Mouse (Mus musculus) heart, adult 2 months (tissue): ENCODE measurements around the gene Il5. TPM values are rescaled to one million over a fixed set of nuclear protein-coding genes. Genes with fewer than 3 reads are reported as not detected.
A peak's percentile ranks its signal among the peaks of the same experiment; 100 is the strongest.

Experiments
- DNase-seq, 2 experiments: peaks; one replicate each; pipeline ENCODE4 v3.0.0; 2021
- H3K27ac ChIP-seq: fragments of 200-600 bp; 2 replicates; pipeline ENCODE4 v1.8.1; 2022
- H3K27me3 ChIP-seq: fragments of 200-500 bp; 2 replicates; pipeline ENCODE4 v1.6.1; 2012; ENCODE audit warnings: mild to moderate bottlenecking, low read length, inconsistent platforms, mixed read lengths; ENCODE audit not compliant: control insufficient read depth, insufficient read depth
- H3K36me3 ChIP-seq: fragments of 200-500 bp; 2 replicates; pipeline ENCODE4 v1.6.1; 2012; ENCODE audit warnings: low read length, inconsistent platforms; ENCODE audit not compliant: control insufficient read depth, insufficient read depth
- H3K4me1 ChIP-seq: fragments of 200-500 bp; 2 replicates; pipeline ENCODE4 v1.6.1; 2011; ENCODE audit warnings: low read length; ENCODE audit not compliant: control insufficient read depth, insufficient read depth
- H3K4me3 ChIP-seq: fragments of 200-600 bp; 2 replicates; pipeline ENCODE4 v1.8.1; 2022
- H3K79me2 ChIP-seq: fragments of 200-500 bp; replicated peaks from 2 replicates; pipeline ENCODE4 v1.6.1; 2012; ENCODE audit warnings: mild to moderate bottlenecking, inconsistent platforms, low read length, moderate library complexity, mixed read lengths; ENCODE audit not compliant: control insufficient read depth, insufficient read depth
- H3K9ac ChIP-seq: fragments of 200-500 bp; 2 replicates; pipeline ENCODE4 v1.6.1; 2012; ENCODE audit warnings: low read depth, mild to moderate bottlenecking, control low read depth, inconsistent platforms, low read length, mixed read lengths
- CTCF ChIP-seq: fragments of 200-600 bp; IDR thresholded peaks from 2 replicates; pipeline ENCODE4 v1.8.1; 2022; ENCODE audit warnings: antibody characterized with exemption, mild to moderate bottlenecking, moderate library complexity
- EP300 ChIP-seq: fragments of 200-500 bp; IDR thresholded peaks from 2 replicates; pipeline ENCODE4 v1.6.1; 2011; ENCODE audit warnings: low read depth, low read length, control low read depth; ENCODE audit not compliant: insufficient read depth
- POLR2A ChIP-seq: fragments of 200-500 bp; IDR thresholded peaks from 2 replicates; pipeline ENCODE4 v1.6.1; 2011; ENCODE audit warnings: mild to moderate bottlenecking, low read depth, low read length, control low read depth; ENCODE audit not compliant: insufficient read depth
- WGBS: fragments of 180-500 bp; shearing (Covaris S2); methylation state at CpG from one replicate; pipeline ENCODE4 v1.1.7; 2018; 5-methylcytosine and 5-hydroxymethylcytosine counted together
- intact Hi-C: fragments of 180-260 bp; cut with DNase I; formaldehyde crosslinking; loops from one replicate; pipeline ENCODE4 v1.15.1; 2025
- polyA plus RNA-seq: library from polyadenylated mRNA; depleted of rRNA; stranded (reverse); fragments of >200 nt; gene quantifications from 2 replicates; pipeline ENCODE4 v1.2.3, GENCODE M21; 2012
- total RNA-seq, 2 experiments: library from RNA; stranded (reverse); gene quantifications; 2 replicates each; pipeline ENCODE4 v1.2.3; 2021

Gene Il5
- total and polyA plus RNA-seq, 3 experiments: 0.21 TPM; not detected in 2

- WGBS: 67% methylated on average over 12 of the region's 12 CpGs
- Histone ChIP-seq H3K4me3 (peak overlapping the region; percentile 74), H3K4me1 (peaks cover 22% of the 10 kb centered on the region), H3K27ac (peak overlapping the region; percentile 99), H3K79me2 (0 out of 2 replicates have a peak, but pooled peaks cover 1% of the 10 kb centered on the region), H3K9ac (peak overlapping the region; percentile 23), H3K36me3 (peaks cover 7% of the 10 kb centered on the region), H3K27me3 (no peaks in the 10 kb centered on the region)
- intact Hi-C loops: loop anchor here (10.0 kb wide), 1 partner anchor 346 kb away; no protein-coding TSS in a partner anchor
- DNase-seq: no peak
- TF ChIP-seq POLR2A (no peak), CTCF (no peak), EP300 (no peak)
Measured at GRCm38 (mm10) chr11:53769185-53769576, 48.6 kb downstream of the Il5 start.

- intact Hi-C loops: loop anchor here (10.0 kb wide), 1 partner anchor 345 kb away; no protein-coding TSS in a partner anchor
- H3K36me3 ChIP-seq: peaks cover 7% of the 10 kb centered on the region
- DNase-seq: peak; percentile 95 to 98
- H3K9ac ChIP-seq: peak within 1 kb of the TSS; percentile 97
- under 1% methylated on average over 40 of the region's 40 CpGs for WGBS
- 0 out of 2 replicates have a peak, but pooled peaks cover 1% of the 10 kb centered on the region for H3K79me2 ChIP-seq
- H3K27me3 ChIP-seq: no peaks in the 10 kb centered on the region
- peaks cover 20% of the 10 kb centered on the region for H3K4me1 ChIP-seq
- TF ChIP-seq EP300: no peak
- TF ChIP-seq CTCF: no peak
- peak; percentile 98 for TF ChIP-seq POLR2A
- peak within 1 kb of the TSS; percentile 74 for H3K4me3 ChIP-seq
- H3K27ac ChIP-seq: peak within 1 kb of the TSS; percentile 99
Measured at GRCm38 (mm10) chr11:53769760-53770124, 49.1 kb downstream of the Il5 start, which contains the start of gene Irf1. TSS of gene Irf1 (plus strand) at chr11:53770014.

DNA sequence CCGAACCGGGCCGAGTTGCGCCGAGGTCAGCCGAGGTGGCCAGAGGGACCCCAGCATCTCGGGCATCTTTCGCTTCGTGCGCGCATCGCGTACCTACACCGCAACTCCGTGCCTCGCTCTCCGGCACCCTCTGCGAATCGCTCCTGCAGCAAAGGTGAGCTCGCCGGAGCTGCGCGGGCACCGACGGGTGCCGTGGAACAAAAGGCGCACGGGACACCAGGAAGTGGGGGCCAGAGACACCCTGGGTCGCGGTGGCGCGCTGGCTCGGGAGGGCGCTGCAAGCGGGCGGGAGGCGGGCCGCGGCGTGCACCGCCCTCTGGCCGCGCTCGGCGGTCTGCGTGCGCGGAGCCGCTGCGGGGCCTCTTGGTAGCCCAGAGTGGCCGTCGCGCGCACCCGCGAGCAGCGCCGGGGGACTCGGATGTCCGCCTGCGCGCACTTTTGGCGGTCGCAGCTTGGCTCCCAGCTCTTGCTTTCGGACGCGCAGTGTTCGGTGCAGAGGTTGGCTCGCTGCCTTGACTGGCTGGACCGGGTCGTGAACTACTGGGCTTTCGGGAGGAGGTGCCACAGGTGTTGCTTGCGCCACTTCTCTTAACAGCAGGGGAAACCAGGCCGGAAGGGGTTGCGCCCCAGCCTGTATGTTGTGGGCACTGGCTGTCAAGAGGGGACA, 49.7 kb downstream of the Il5 start:
- TF ChIP-seq POLR2A (no peak), EP300 (no peak), CTCF (peak; percentile 41)
- H3K36me3 ChIP-seq: peaks cover 9% of the 10 kb centered on the region
- no peaks in the 10 kb centered on the region for H3K27me3 ChIP-seq
- H3K79me2 ChIP-seq: 0 out of 2 replicates have a peak, but pooled peaks cover 1% of the 10 kb centered on the region
- peaks cover 23% of the 10 kb centered on the region for H3K4me1 ChIP-seq
- peak overlapping the region; percentile 99 for H3K27ac ChIP-seq
- intact Hi-C loops: no loop called here
- H3K9ac ChIP-seq: peak overlapping the region; percentile 97
- peak; percentile 89 to 91 for DNase-seq
- H3K4me3 ChIP-seq: peak overlapping the region; percentile 74
- WGBS: under 1% methylated on average over 75 of the region's 75 CpGs

DNA sequence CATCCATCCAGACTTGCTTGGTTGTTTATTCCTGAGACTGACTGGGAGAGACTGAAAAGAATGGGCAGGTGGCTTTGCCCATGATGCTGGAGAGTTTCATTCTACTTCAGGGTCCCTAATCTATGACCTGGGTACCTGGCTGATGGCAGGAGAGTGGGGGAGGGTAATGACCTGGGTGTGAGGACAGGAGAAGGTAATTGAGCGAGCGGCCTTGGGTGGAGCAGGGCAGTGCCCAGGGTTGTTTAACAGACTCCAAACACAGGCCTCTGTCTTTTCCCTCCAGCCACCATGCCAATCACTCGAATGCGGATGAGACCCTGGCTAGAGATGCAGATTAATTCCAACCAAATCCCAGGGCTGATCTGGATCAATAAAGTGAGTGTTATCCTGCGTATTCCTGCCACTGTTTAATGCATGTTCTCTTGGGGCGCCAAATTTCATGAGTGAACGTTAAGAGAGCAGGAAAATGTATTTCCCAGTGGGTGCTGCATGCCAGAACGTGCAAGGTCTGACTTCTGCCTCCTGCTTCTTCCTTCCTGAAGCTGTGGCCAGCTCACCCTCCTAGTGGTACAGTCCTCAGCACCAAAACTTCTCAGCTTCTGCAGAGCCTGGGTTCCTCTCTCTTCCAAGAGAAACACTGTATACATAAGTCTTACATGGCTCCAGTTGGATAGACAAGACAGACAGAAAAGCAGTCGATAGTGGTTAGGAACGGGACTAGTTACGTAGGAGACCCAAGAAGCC, 50.6 kb downstream of the Il5 start:
- Histone ChIP-seq H3K4me1 (peaks cover 23% of the 10 kb centered on the region), H3K4me3 (peak overlapping the region; percentile 74), H3K79me2 (0 out of 2 replicates have a peak, but pooled peaks cover 1% of the 10 kb centered on the region), H3K9ac (peak overlapping the region; percentile 58), H3K27me3 (no peaks in the 10 kb centered on the region), H3K27ac (peak overlapping the region; percentile 99), H3K36me3 (peaks cover 9% of the 10 kb centered on the region)
- no peak for TF ChIP-seq POLR2A
- TF ChIP-seq EP300: 0 out of 2 replicates have a peak, but pooled peaks have one; percentile 23
- intact Hi-C loops: no loop called here
- 50% methylated on average over 11 of the region's 11 CpGs for WGBS
- no peak for DNase-seq

GRCm38 (mm10) chr11:53772536-53772935, 51.9 kb downstream of the Il5 start:
- 51% methylated on average over 9 of the region's 9 CpGs for WGBS
- H3K79me2 ChIP-seq: 0 out of 2 replicates have a peak, but pooled peaks cover 1% of the 10 kb centered on the region
- intact Hi-C loops: no loop called here
- peak overlapping the region; percentile 26; the same call in 1 of the 2 replicates for H3K27ac ChIP-seq
- DNase-seq: no peak
- H3K4me3 ChIP-seq: peak overlapping the region; percentile 28
- H3K36me3 ChIP-seq: peaks cover 12% of the 10 kb centered on the region
- H3K9ac ChIP-seq: peak overlapping the region; percentile 33
- TF ChIP-seq CTCF (no peak), EP300 (no peak)
- H3K4me1 ChIP-seq: peaks cover 23% of the 10 kb centered on the region
- no peaks in the 10 kb centered on the region for H3K27me3 ChIP-seq

DNA sequence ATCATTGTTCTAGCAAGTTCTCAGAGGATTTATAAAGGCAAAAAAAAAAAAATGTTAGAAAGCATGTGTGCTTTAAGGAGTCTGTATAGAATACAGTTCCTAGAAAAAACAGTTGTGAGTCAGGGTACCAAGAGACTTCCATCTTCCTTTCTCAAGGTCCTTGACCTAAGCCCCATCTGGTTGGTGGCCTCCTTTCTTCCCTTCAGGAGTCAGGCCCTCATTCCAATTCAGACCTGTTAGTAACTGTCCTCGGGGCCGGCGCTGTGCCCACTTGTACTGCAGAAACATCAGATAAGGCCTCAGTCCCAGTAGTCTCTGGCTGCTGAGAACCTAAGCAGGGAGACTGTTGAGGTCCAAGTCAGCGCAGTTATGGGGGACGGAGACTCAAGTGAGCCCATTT, 52.5 kb downstream of the Il5 start, which contains the start of gene Gm17334:
Gm17334 (minus strand) TSS at position 101 of the 400 bp plus-strand sequence.
- Histone ChIP-seq H3K79me2 (0 out of 2 replicates have a peak, but pooled peaks cover 1% of the 10 kb centered on the region), H3K4me1 (peaks cover 23% of the 10 kb centered on the region), H3K36me3 (peaks cover 12% of the 10 kb centered on the region), H3K27me3 (no peaks in the 10 kb centered on the region), H3K27ac (peak within 1 kb of the TSS; percentile 42), H3K9ac (peak within 1 kb of the TSS; percentile 33), H3K4me3 (peak within 1 kb of the TSS; percentile 28)
- 76% methylated on average over 5 of the region's 5 CpGs for WGBS
- no peak for DNase-seq
- intact Hi-C loops: no loop called here
- TF ChIP-seq CTCF: no peak
- TF ChIP-seq POLR2A: no peak
- TF ChIP-seq EP300: no peak
